Mouse (Mus musculus): ENCODE data around the gene Itga8. TPM values are rescaled to one million over a fixed set of nuclear protein-coding genes. Genes with fewer than 3 reads are reported as not detected.

The Itga8 gene
- polyA plus RNA-seq, 1 experiment = 3.8 TPM

DNA sequence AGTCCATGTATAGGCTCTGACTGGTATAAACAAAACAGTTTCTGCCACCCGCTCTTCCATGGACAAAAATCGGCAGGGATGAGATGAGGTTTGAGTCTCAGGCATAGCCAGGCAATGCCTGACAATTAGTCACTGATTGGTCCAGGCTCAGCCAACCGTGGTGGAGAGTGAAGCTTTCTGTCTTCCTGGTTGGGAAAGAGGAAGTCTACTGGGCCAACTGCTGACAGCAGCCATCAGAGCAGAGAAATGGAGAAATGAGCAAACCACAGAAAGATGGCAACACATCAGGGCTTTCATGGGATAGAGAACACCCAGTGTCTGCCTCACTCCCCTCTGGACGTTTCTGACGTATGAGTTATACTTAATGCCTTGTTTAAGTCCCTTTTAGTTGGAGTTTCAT lies 15.6 kb upstream of the Itga8 start:
- Histone ChIP-seq H3K4me1 (ENCODE audit: control insufficient read depth, insufficient read depth, insufficient read length) (peaks cover 6% of the 10 kb centered on the region; the same call in 1 of the 2 replicates), H3K36me3 (ENCODE audit: control insufficient read depth, insufficient read depth, low read length) (no peaks in the 10 kb centered on the region), H3K4me3 (ENCODE audit: extremely low read depth, insufficient read depth, insufficient read length) (no peak overlapping the region), H3K27ac (ENCODE audit: insufficient read depth, low read length) (no peak overlapping the region), H3K27me3 (ENCODE audit: control insufficient read depth, insufficient read depth, low read length) (no peaks in the 10 kb centered on the region)
- WGBS = 33% methylated on average over 5 of the region's 5 CpGs
- DNase-seq (ENCODE audit: low read depth in 1 of 2, low spot score in 2 of 2) = peak; percentile 40 to 47
- TF ChIP-seq POLR2A (IDR thresholded peaks at IDR 0.05; ENCODE audit: low read depth, low read length) = no peak
- no peak for TF ChIP-seq CTCF (IDR thresholded peaks at IDR 0.05; ENCODE audit: extremely low read depth, insufficient read depth, insufficient read length, insufficient replicate concordance)

DNA sequence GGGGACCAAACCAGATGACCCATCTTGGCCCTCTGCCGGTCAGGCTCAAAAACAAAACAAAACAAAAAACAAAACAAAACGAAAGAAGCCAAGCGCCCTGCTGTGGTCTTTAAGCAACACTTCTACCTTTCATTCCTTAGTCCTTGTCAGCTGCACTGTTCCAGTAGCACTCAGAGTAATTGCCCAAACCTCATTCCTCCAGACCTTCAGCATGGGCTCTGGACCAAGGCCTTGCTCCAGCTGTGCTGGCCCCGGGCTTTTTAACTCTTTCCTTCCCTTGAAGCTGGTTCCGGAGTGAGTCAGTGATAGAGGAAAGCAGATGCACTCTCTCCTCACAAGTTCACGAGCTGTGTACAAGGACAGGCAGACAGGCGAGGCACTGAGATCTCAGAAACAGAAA lies 14.6 kb upstream of the Itga8 start:
- TF ChIP-seq CTCF (IDR thresholded peaks at IDR 0.05; ENCODE audit: extremely low read depth, insufficient read depth, insufficient read length, insufficient replicate concordance) (no peak), POLR2A (IDR thresholded peaks at IDR 0.05; ENCODE audit: low read depth, low read length) (no peak)
- no peak overlapping the region for H3K4me3 ChIP-seq (ENCODE audit: extremely low read depth, insufficient read depth, insufficient read length)
- H3K36me3 ChIP-seq (ENCODE audit: control insufficient read depth, insufficient read depth, low read length) = no peaks in the 10 kb centered on the region
- no peak overlapping the region; the same call in 1 of the 2 replicates for H3K27ac ChIP-seq (ENCODE audit: insufficient read depth, low read length)
- WGBS = 78% methylated on average over 7 of the region's 7 CpGs
- peaks cover 6% of the 10 kb centered on the region; the same call in 1 of the 2 replicates for H3K4me1 ChIP-seq (ENCODE audit: control insufficient read depth, insufficient read depth, insufficient read length)
- DNase-seq (ENCODE audit: low read depth in 1 of 2, low spot score in 2 of 2) = no peak
- no peaks in the 10 kb centered on the region for H3K27me3 ChIP-seq (ENCODE audit: control insufficient read depth, insufficient read depth, low read length)

DNA sequence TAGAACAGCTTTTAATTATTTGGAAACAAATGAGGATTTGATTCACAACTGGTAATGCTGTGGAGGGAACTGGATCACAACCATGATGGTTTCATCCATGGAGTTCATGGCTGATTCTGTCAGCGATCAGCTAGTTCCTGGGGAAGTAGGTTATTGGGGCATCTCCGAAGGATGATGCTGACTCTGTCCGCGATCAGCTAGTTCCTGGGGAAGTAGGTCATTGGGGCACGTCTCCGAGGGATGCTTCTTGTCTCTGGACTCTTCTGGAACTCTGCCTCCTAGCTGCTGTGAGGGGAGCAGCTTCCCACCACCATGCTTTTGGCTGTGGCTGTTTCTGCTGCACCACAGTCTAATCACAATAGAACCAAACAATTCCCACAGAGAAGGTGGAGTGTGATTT lies 12.3 kb upstream of the Itga8 start:
- no peak for DNase-seq (ENCODE audit: low read depth in 1 of 2, low spot score in 2 of 2)
- no peaks in the 10 kb centered on the region for H3K36me3 ChIP-seq (ENCODE audit: control insufficient read depth, insufficient read depth, low read length)
- WGBS = 84% methylated on average over 6 of the region's 6 CpGs
- H3K4me1 ChIP-seq (ENCODE audit: control insufficient read depth, insufficient read depth, insufficient read length) = peaks cover 6% of the 10 kb centered on the region; the same call in 1 of the 2 replicates
- H3K4me3 ChIP-seq (ENCODE audit: extremely low read depth, insufficient read depth, insufficient read length) = no peak overlapping the region
- no peak overlapping the region for H3K27ac ChIP-seq (ENCODE audit: insufficient read depth, low read length)
- TF ChIP-seq CTCF (IDR thresholded peaks at IDR 0.05; ENCODE audit: extremely low read depth, insufficient read depth, insufficient read length, insufficient replicate concordance) (no peak), POLR2A (IDR thresholded peaks at IDR 0.05; ENCODE audit: low read depth, low read length) (no peak)
- H3K27me3 ChIP-seq (ENCODE audit: control insufficient read depth, insufficient read depth, low read length) = no peaks in the 10 kb centered on the region

DNA sequence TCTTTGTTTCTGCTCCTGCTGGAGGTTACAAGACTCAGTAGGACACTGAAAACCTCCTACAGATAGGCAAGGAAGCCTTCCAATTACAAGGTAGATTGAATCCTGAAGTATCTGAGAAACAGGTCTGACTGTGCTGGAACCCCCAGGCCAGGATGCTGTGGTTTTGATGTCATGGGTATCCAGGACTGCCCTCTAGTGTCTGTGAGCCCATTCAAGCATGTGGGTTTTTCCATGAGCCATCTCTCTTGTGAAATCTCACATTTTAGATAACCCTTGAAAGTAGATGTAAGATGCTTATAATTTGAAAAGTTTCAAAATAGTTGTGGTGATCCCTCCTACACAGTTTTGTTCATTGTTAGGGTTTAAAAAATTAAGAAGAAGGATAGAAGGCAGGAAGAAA lies 6.7 kb upstream of the Itga8 start:
- Histone ChIP-seq H3K4me1 (ENCODE audit: control insufficient read depth, insufficient read depth, insufficient read length) (no peaks in the 10 kb centered on the region), H3K27ac (ENCODE audit: insufficient read depth, low read length) (no peak overlapping the region), H3K36me3 (ENCODE audit: control insufficient read depth, insufficient read depth, low read length) (no peaks in the 10 kb centered on the region), H3K4me3 (ENCODE audit: extremely low read depth, insufficient read depth, insufficient read length) (no peak overlapping the region), H3K27me3 (ENCODE audit: control insufficient read depth, insufficient read depth, low read length) (no peaks in the 10 kb centered on the region)
- TF ChIP-seq CTCF (IDR thresholded peaks at IDR 0.05; ENCODE audit: extremely low read depth, insufficient read depth, insufficient read length, insufficient replicate concordance) (no peak), POLR2A (IDR thresholded peaks at IDR 0.05; ENCODE audit: low read depth, low read length) (no peak)
- DNase-seq (ENCODE audit: low read depth in 1 of 2, low spot score in 2 of 2) = no peak

DNA sequence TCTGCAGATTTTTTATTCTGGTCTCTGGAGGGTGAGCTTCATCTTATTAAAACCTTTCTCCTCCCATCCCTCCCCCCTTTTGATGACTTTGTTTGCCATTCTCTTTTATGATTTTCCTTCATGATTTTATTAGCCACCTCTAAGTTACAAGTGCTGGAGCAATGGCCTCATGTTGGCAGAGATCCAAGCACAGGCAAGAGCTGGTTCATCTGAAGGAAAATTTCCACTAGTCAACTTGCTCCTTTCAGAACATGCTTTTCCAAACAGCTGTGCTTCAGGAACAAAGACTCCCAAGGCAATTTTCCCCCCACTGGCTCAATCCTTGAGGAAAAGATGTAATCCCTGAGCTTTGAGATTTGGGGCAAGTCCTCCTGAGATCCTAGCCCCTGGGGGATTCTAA lies 5.6 kb upstream of the Itga8 start:
- Histone ChIP-seq H3K27me3 (ENCODE audit: control insufficient read depth, insufficient read depth, low read length) (no peaks in the 10 kb centered on the region), H3K4me1 (ENCODE audit: control insufficient read depth, insufficient read depth, insufficient read length) (no peaks in the 10 kb centered on the region), H3K27ac (ENCODE audit: insufficient read depth, low read length) (no peak overlapping the region), H3K36me3 (ENCODE audit: control insufficient read depth, insufficient read depth, low read length) (no peaks in the 10 kb centered on the region), H3K4me3 (ENCODE audit: extremely low read depth, insufficient read depth, insufficient read length) (no peak overlapping the region)
- TF ChIP-seq POLR2A (IDR thresholded peaks at IDR 0.05; ENCODE audit: low read depth, low read length) (no peak), CTCF (IDR thresholded peaks at IDR 0.05; ENCODE audit: extremely low read depth, insufficient read depth, insufficient read length, insufficient replicate concordance) (no peak)
- no peak for DNase-seq (ENCODE audit: low read depth in 1 of 2, low spot score in 2 of 2)

DNA sequence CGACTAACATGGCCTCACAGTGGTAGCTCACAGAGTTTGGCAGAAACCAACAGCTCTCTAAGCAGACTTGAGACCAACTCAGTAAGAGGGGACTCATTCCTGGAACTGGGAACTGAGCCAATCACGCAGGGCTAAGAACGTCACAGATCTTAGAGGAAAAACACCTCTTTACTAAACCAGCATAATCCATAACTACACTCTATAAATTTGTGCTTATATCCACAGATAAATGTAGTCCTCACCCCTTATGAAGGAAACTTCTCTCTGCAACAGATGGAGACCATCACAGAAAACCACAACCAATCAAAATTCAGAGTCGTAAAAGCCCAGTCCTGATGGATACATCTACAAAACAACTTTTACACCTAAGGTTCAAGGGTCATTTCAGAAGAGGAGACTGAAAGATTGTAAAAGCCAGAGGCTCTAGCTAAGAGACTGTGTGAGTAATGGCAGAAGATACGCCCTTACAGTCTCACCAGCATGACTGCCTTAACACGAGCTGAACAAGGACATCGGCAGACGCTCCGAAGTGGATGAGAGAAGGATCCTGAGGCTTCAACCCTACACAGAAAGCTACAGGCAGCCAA lies 3.4 kb upstream of the Itga8 start:
- TF ChIP-seq POLR2A (IDR thresholded peaks at IDR 0.05; ENCODE audit: low read depth, low read length) = no peak
- TF ChIP-seq CTCF (IDR thresholded peaks at IDR 0.05; ENCODE audit: extremely low read depth, insufficient read depth, insufficient read length, insufficient replicate concordance) = no peak
- 88% methylated on average over 9 of the region's 9 CpGs for WGBS
- Histone ChIP-seq H3K27ac (ENCODE audit: insufficient read depth, low read length) (no peak overlapping the region), H3K27me3 (ENCODE audit: control insufficient read depth, insufficient read depth, low read length) (peaks cover 7% of the 10 kb centered on the region), H3K36me3 (ENCODE audit: control insufficient read depth, insufficient read depth, low read length) (no peaks in the 10 kb centered on the region), H3K4me1 (ENCODE audit: control insufficient read depth, insufficient read depth, insufficient read length) (peaks cover 6% of the 10 kb centered on the region), H3K4me3 (ENCODE audit: extremely low read depth, insufficient read depth, insufficient read length) (no peak overlapping the region)
- DNase-seq (ENCODE audit: low read depth in 1 of 2, low spot score in 2 of 2) = no peak

DNA sequence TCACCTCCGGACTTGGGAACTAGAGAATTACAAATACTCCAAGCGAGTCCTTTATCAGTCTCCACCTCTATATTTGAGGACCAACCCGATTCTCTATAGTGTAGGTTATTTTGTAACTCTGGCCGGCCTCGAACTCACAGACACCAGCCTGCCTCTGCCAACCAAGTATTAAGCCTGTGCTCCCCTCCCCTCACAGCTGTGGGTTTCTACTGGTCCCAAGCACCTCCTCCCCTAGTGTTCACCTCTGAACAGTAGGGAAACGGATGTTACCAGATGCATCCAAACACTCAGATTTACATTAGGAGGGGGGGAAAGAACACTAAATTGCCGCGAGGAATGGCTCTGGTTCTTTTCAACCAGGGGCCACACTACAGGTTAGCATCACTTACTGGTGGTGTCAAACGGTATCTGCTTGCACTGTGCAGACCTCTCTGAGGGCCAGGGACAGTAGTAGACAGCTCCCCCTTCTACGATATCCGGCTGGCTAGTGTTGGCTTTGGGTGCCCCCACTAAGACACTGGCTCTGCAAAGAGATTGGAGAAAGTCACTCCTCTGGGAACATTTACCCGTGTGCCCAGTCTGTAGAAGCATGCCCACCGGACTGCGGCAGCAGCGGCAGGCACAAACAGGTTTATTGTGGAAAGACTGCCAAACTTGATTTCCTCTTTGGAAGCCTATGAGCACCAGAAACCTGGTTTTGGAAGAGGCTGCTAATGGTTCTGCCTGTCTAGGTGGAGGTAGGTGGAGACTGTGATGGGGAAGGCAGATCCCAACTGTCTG lies 1.1 kb downstream of the Itga8 start:
- H3K36me3 ChIP-seq (ENCODE audit: control insufficient read depth, insufficient read depth, low read length) = no peaks in the 10 kb centered on the region
- no peak for TF ChIP-seq POLR2A (IDR thresholded peaks at IDR 0.05; ENCODE audit: low read depth, low read length)
- TF ChIP-seq CTCF (IDR thresholded peaks at IDR 0.05; ENCODE audit: extremely low read depth, insufficient read depth, insufficient read length, insufficient replicate concordance) = no peak
- H3K27ac ChIP-seq (ENCODE audit: insufficient read depth, low read length) = no peak overlapping the region
- H3K27me3 ChIP-seq (ENCODE audit: control insufficient read depth, insufficient read depth, low read length) = peaks cover 7% of the 10 kb centered on the region
- DNase-seq (ENCODE audit: low read depth in 1 of 2, low spot score in 2 of 2) = no peak
- H3K4me1 ChIP-seq (ENCODE audit: control insufficient read depth, insufficient read depth, insufficient read length) = peaks cover 6% of the 10 kb centered on the region
- 71% methylated on average over 15 of the region's 15 CpGs for WGBS
- no peak overlapping the region for H3K4me3 ChIP-seq (ENCODE audit: extremely low read depth, insufficient read depth, insufficient read length)
